Mouse (Mus musculus) myocyte (in vitro differentiated cells): ENCODE data around the gene Enox2.

Experiments used
- CEBPB ChIP-seq: IDR thresholded peaks from 2 replicates; pipeline ENCODE4 v1.6.1; 2011; ENCODE audit warnings: mild to moderate bottlenecking, moderate library complexity; ENCODE audit not compliant: poor library complexity, insufficient read depth, severe bottlenecking
- E2F4 ChIP-seq: IDR thresholded peaks from one replicate; pipeline ENCODE4 v1.6.1; 2011; ENCODE audit warnings: mild to moderate bottlenecking, control low read depth, moderate library complexity; ENCODE audit not compliant: insufficient read depth
- MAX ChIP-seq: IDR thresholded peaks from one replicate; pipeline ENCODE4 v1.6.1; 2011; ENCODE audit warnings: low read depth, mild to moderate bottlenecking, control low read depth
- MYOG ChIP-seq, 3 experiments: IDR thresholded peaks; one replicate each; pipeline ENCODE4 v1.6.1; 2011; ENCODE audit warnings: control low read depth in 2 of 3, low read depth in 2 of 3, mild to moderate bottlenecking in 2 of 3; ENCODE audit not compliant: insufficient read length in 2 of 3, control insufficient read depth in 1 of 3, insufficient read depth in 1 of 3
- POLR2A ChIP-seq: IDR thresholded peaks from one replicate; pipeline ENCODE4 v1.6.1; 2011; ENCODE audit warnings: low read depth, mild to moderate bottlenecking, control low read depth, moderate library complexity; ENCODE audit not compliant: insufficient read length
- POLR2AphosphoS2 ChIP-seq: IDR thresholded peaks from one replicate; pipeline ENCODE4 v1.6.1; 2011; ENCODE audit warnings: low read depth, control low read depth; ENCODE audit not compliant: insufficient read length
- REST ChIP-seq: IDR thresholded peaks from one replicate; pipeline ENCODE4 v1.6.1; 2011; ENCODE audit warnings: mild to moderate bottlenecking, control low read depth, moderate library complexity; ENCODE audit not compliant: insufficient read depth, insufficient read length
- SRF ChIP-seq: IDR thresholded peaks from one replicate; pipeline ENCODE4 v1.6.1; 2011; ENCODE audit warnings: low read depth; ENCODE audit not compliant: control insufficient read depth, insufficient read length
- TCF12 ChIP-seq: IDR thresholded peaks from one replicate; pipeline ENCODE4 v1.6.1; 2011; ENCODE audit warnings: mild to moderate bottlenecking, control low read depth; ENCODE audit not compliant: poor library complexity, insufficient read depth, severe bottlenecking
- USF1 ChIP-seq: IDR thresholded peaks from one replicate; pipeline ENCODE4 v1.6.1; 2011; ENCODE audit warnings: low read depth, mild to moderate bottlenecking, control low read depth, moderate library complexity

DNA sequence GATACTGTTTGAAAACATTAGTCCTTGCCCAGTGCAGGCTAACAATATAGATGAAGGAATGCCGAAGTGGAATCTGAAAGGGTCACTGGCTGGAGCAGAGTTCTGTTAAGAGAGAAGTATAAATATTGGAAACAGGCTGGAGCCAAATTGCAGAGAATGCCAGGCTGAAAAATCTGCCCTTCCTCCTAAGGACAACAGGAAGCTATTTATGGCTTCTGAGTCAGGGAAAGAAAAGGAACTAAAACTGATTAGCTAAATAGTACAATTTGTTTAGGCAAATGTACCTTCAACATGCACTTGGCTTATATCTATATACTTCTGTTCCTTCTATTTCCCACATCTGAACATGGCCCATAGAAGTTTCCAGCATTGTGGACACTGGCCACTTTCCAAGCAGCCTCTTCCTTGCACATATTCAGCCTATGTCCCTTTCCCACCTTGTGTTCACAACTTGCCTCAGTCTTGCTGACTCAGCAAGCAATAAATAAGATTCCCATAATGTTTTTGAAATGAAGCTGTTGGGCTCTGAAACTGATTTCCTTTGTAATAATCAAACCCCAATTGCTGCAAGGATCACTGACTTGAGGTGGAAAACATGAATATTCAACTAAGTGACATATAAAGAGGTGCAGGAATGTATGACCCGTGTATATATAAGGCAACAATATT, 8.0 kb downstream of the Enox2 start:
- TF ChIP-seq POLR2A (no peak), SRF (no peak), TCF12 (no peak), USF1 (no peak), E2F4 (no peak), MAX (no peak), REST (no peak), MYOG (IDR thresholded peaks at IDR 0.05; ENCODE audit: control insufficient read depth in 1 of 3, insufficient read depth in 1 of 3, insufficient read length in 2 of 3, low read depth in 2 of 3) (no peak), POLR2AphosphoS2 (no peak), CEBPB (no peak)
